Mouse (Mus musculus) ovary, postnatal 10 days (tissue): ENCODE results near the gene Renbp.

Experiments used
- DNase-seq: peaks from one replicate; pipeline ENCODE4 v3.0.0; 2022; ENCODE audit warnings: low spot score

Gene Renbp

DNA sequence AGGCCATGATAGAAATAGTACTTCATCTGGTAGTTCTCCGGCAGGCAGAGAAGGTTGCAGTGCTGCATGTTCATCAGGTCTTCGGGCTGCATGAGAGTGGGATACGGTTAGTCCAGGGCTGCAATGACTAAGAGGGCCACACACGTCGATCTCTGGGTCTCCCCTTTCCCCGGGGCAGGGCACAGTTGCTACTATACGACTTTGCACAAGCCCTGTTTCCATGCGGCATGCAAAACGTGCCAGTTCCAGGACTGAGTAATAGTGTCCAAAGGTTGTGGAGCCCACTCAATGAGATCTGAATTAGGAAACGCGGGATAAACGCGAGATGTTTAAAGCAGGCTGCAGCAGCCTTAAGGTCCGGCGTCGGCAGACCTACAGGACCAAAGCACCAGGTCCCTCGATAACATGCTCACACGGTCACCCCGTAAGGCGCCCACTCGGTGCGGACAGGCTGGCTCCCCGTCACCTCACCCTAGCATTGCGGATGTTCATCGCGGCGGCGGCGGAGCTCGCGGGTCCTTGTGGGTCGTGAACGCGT, 9.3 kb downstream of the Renbp start:
- DNase-seq: peak; percentile 48

DNA sequence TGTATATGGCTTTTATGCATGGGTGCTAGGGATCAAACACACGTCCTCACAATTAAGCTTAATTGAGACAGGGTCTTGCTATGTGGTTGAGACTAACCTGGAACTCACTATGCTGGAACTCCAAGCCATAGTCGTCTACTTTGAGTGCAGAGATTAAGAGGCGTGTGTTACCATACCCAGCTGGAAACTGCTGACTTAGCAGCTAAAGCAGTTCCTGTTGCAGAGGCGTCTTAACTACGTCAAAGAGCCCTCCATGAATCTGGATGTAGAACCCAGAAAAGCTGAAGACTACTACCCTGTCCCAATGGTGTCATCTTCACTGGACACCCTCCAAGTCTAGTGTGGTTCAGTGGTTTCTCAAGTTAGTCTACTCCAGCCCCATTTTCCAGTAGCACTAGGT, 12.0 kb downstream of the Renbp start:
- no peak for DNase-seq

- no peak for DNase-seq
Measured at GRCm38 (mm10) chrX:73916945-73917344, 13.7 kb downstream of the Renbp start.

DNA sequence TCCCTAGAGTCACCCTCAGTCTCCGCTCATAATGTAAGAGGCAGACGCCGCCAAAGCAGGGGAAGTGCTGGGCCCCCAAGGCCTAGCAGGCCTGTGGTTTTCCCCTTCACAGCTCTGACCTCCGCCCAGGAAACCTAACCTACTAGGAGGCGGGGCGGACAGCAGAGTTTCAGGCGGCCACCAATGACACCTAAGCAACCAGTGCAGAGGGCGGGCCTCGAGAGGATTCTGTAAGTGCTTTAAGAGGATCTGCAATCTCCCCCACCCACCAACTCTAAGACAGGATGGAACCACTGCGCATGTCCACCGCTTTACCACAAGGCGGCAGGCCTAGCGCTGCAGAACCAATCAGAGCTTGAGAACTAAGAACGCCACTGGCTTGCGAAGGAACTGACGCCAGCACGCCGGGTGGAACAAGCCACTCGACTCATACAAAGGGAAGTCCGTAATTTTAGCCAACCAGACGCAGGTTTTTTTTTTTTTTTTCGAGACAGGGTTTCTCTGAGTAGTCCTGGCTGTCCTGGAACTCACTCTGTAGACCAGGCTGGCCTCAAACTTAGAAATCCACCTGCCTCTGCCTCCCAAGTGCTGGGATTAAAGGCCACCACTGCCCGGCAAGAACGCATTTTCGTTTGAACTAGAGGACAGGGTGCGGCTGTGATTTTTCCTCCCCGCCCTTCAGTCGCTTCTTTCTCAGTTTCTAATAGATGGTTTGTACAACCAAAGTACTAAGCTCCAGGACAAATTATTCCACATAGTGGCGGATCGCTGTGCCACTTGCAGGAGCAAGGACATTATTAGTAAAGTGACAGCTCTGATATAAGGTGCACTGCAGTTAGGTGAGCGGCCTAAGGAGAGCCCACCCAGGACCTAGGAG, 15.6 kb downstream of the Renbp start:
- no peak for DNase-seq

DNA sequence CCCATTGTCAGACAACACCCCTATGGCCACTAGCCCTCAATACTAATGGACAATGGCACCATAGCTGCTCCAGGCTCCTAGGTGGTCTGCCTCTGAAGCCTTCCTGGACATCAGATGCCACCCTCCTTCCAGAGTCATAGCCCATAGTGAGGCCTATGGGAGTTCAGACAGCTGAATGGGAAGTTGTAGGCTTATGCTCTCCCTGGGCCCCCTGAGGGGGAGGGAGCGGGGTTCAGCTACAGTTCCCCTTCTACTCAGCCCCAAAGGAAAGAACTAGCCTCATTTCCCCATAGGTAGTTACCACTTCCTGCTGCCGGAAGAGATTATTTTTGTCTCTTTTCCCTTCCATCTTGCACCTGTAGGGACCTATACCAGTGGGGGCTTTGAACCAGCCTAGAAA, 19.1 kb downstream of the Renbp start:
- no peak for DNase-seq

DNA sequence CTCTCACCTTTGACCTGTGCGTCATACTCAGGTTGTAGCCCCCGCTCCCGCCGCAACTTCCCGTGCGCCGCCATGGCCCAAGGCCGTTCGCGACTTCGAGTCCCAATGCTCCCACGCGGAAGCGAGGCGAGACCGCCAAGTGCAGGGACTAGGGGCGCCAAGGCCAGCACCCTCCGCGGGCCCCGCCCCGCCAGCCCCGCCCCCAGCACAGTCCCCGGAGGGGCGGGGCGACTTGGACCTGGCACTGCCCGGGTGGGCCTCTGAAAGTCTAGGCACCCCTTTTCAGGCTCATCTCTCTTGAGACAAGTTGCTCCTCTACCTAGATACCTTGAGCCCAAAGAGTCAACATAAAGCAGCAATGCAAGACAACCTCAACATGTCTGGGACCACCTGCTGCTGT, 19.5 kb downstream of the Renbp start:
- no peak for DNase-seq

GRCm38 (mm10) chrX:73910451-73910850, 20.2 kb downstream of the Renbp start:
- no peak for DNase-seq

- no peak for DNase-seq
Measured at GRCm38 (mm10) chrX:73910049-73910448, 20.6 kb downstream of the Renbp start.

DNA sequence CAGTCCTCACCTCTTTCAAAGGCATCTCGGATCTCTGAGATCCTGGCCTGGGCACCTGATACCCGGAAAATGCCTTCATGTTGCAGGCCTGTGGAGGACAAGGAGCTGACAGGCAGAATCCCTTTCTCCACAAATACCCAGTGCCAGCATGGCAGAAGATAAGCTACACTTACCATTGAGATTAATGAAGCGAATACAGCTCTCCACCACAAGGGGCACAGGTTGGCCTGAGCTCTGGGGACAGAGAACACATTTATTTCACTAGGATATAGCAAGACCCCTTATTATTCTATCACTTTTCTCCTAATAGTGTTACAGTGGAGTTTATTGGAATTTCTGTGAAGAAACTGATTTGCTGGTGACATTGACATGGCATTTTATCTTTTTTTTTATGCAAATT, 32.7 kb downstream of the Renbp start:
- DNase-seq: no peak

- no peak for DNase-seq
Measured at GRCm38 (mm10) chrX:73895719-73896118, 34.9 kb downstream of the Renbp start, which contains the start of gene L1cam. TSS of gene L1cam (minus strand) at chrX:73896105.

- DNase-seq: no peak
Measured at GRCm38 (mm10) chrX:73892833-73893232, 37.8 kb downstream of the Renbp start.

- DNase-seq: no peak
Measured at GRCm38 (mm10) chrX:73891551-73892152, 39.0 kb downstream of the Renbp start, which contains the start of gene Avpr2. TSS of gene Avpr2 (plus strand) at chrX:73892102.

GRCm38 (mm10) chrX:73881463-73881862, 49.2 kb downstream of the Renbp start:
- no peak for DNase-seq

DNA sequence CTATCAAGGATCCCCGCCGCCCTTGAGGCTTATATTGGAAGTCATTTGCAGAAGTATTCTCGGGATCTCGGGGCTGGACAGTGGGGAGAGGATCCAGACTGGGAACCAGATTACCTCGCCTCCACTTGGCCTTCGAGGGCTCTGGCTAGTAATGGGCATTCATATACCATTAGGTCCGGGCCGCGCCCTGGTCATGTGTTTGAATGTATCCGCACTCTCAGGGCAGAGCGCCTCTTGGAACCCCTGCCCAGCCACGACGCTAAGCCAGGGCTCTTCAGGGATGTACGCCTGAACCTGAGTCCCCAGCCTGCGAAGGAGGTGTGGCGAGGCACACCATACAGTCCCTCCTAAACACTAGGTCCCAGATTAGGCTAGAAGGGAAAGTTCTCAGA, 49.6 kb downstream of the Renbp start:
- no peak for DNase-seq

DNA sequence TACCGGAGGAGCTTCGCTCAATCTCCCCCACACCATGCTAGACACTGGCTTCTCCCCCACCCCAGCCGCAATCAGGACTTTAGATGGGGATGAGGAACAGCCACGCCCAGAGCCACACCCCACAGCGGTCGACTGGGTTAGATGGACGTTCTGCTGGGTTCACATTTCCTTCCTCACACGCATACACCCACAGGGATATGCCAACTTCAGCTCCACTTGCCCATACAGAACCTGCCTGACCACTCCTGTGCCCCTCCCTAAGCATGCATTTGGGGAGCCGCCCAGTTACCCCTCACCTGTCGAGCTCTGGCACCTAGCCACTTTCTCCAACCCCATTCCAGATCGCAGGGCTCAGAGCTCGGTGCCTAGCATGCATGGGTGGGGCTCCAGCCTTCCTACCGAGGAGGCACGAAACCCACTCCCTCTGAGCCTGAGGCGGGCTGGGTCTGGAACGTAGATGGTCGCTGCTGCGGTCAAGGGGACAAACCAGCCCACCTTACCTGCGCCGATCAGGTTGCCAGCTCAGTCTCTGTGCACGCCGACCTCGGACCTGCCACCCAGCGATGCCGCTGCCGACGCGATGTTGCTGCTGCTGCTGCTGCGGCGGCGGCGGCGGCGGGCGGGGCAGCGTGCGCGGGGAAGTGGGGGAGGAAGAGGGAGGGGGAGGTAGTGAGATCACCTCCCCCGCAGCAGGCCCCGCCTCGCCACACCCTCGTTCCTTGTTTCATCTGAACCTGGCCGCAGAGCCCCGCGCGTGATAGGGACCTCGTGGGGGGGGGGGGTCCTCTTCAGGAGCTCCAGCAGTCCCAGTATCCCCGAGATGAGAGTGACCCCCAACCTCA, 50.2 kb downstream of the Renbp start:
- no peak for DNase-seq

DNA sequence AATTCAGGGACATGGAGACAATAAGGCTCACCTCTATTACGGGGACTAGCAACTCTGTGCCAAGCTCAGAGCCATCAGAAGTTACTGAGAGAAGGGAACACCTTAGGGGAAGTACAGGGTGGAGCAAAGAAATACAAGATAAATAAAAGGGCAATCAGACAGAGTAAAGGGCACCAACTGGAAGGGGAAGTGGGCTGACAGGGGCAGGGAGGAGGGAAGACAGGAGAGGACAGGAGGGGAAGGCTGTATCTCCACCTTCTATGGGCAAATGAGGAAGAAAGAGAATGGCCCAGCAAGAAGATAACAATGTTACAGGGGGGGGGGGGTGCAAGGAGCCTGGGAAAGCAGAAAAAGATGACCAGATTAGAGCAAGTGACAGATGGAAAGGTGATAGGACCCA, 53.6 kb downstream of the Renbp start:
- no peak for DNase-seq

DNA sequence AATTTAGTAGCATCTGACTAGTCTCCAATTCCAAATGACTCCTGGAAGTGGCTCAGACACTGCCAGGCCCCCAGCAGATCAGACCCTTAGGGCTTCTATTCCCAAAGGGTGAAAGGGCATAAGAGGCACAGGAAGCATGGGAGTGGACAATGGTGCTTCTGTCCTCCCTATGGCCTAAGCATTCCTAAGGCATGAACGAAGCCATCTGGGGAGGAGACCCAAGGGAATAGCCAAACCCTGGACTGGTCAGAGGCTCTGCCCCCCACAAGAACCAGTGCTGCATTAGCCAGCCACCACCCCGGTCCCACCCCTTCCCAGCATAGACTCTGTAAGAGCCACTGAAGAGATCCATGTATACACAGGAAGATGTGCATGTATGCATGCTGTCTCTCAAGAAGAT, 54.8 kb downstream of the Renbp start:
- DNase-seq: no peak
